Mouse (Mus musculus): ENCODE measurements around the gene Rpl22l1. TPM values are rescaled to one million over a fixed set of nuclear protein-coding genes. Genes with fewer than 3 reads are reported as not detected.
"Not testable (repeated sequence)": the region's sequence is repeated elsewhere in the genome, so short reads cannot be mapped to it uniquely, and the experiment has no call there.

The Rpl22l1 gene
- polyA plus RNA-seq, 1 experiment: 242 TPM

DNA sequence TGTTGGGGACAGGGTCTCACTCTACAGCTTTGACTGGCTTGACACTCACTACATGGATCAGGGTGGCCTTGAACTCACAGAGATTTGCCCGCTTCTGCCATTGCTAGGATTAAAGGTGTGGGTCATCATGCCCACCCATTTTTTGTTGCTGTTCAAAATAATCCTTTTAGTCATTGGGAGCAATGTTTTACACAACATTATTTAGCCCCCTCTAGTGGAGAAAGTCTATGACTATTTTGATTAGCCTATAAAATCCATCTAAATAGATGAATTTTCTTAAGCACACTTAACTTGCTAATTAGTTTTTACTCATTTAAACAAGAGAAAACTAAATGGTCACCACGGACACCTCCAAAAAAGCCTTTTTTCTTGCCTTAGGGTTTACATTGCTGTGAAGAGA lies 22.4 kb downstream of the Rpl22l1 start:
- no peak overlapping the region for H3K4me3 ChIP-seq (ENCODE audit: insufficient read depth, low read length)
- no peak overlapping the region for H3K27ac ChIP-seq (ENCODE audit: insufficient read depth, low read depth, low read length)
- TF ChIP-seq POLR2A (IDR thresholded peaks at IDR 0.05; ENCODE audit: borderline replicate concordance, low read depth, low read length): no peak
- no peak for TF ChIP-seq CTCF (IDR thresholded peaks at IDR 0.05; ENCODE audit: low read depth, low read length)
- H3K4me1 ChIP-seq (ENCODE audit: control insufficient read depth, insufficient read depth, low read length): no peaks in the 10 kb centered on the region

DNA sequence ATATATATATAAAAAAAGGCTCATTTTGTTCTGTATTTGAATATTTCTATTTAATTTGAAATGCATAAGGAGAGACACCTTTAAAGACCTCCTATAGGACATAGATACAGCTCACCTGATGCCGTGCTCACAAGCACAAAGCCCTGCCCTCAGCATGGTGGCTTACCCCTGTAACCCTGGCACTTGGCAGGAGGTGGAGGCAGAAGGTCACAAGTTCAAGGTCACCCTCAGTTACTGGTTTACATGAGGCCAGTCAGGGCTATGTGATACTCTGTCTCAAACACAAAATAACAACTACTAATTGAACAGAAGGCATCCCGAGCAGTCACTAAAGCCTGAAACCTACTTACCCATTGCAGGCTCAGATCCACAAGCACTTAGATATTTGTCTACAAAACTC lies 24.2 kb downstream of the Rpl22l1 start:
- no peak overlapping the region for H3K4me3 ChIP-seq (ENCODE audit: insufficient read depth, low read length)
- H3K4me1 ChIP-seq (ENCODE audit: control insufficient read depth, insufficient read depth, low read length): no peaks in the 10 kb centered on the region
- TF ChIP-seq CTCF (IDR thresholded peaks at IDR 0.05; ENCODE audit: low read depth, low read length): no peak
- TF ChIP-seq POLR2A (IDR thresholded peaks at IDR 0.05; ENCODE audit: borderline replicate concordance, low read depth, low read length): no peak
- no peak overlapping the region for H3K27ac ChIP-seq (ENCODE audit: insufficient read depth, low read depth, low read length)

DNA sequence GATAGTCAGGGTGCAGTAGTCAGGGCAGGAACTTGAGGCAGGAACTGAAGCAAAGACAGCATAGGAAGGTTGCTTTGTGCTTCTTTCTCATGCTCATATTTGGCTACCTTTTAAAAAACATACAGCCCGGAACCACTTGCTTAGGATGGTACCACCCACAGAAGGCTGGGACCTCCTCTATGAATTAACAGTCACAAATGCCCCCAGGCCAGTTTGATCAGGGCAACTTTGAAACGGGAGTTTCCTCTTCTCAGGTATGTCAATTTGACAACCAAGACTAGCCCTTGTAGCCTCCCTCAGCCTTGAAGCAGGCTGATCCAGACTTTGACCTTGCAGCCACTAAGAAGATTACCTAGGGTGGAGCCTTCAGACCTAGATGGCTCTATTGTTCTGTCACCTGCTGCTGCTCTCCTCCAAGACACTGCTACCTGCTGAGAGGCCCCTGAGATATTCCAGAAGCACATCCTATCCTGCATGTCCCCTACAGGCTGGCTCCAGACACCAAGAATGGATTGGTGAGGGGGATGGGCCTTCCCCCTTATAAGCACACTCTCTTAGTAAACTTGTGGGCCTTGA lies 31.6 kb downstream of the Rpl22l1 start:
- Histone ChIP-seq H3K4me1 (ENCODE audit: control insufficient read depth, insufficient read depth, low read length) (no peaks in the 10 kb centered on the region), H3K4me3 (ENCODE audit: insufficient read depth, low read length) (no peak overlapping the region), H3K27ac (ENCODE audit: insufficient read depth, low read depth, low read length) (no peak overlapping the region)
- TF ChIP-seq POLR2A (IDR thresholded peaks at IDR 0.05; ENCODE audit: borderline replicate concordance, low read depth, low read length): no peak
- TF ChIP-seq CTCF (IDR thresholded peaks at IDR 0.05; ENCODE audit: low read depth, low read length): no peak

DNA sequence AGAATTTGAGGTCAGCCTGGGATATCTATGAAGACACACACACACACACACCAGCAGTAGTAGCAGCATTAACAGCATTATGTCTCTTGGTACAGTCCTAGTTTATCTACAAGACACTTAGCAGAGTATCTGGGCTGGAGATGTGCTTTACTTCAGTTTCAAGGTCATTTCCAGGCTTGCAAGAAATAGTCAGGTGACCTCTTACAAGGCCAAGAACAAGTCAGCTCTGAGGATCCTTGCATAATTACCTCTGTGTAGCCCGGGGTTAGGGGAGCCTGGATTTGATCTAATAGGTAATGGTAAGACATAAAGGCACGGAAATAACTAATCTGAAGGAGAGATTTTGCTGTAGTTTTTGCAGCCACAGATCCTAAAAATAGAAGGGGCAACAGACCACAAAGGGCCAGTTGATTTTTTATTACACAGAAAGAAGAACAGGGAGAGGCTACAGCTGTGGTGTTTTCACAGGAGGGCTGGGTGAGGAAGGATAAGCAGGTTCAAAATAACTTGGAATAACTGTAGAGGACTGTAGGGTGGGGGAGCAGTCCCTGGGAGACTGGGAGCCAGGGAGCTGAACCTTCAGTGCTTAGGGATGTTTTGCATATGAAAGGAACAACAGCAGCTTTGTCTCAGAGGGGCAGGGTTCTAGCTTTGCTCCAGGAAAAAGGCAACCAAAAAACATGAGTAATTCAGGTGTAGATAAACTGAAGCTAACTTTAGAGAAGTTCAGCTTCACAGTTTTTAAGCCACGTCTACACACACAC lies 36.8 kb downstream of the Rpl22l1 start:
- no peak for TF ChIP-seq POLR2A (IDR thresholded peaks at IDR 0.05; ENCODE audit: borderline replicate concordance, low read depth, low read length)
- no peak for TF ChIP-seq CTCF (IDR thresholded peaks at IDR 0.05; ENCODE audit: low read depth, low read length)
- no peaks in the 10 kb centered on the region for H3K4me1 ChIP-seq (ENCODE audit: control insufficient read depth, insufficient read depth, low read length)
- no peak overlapping the region for H3K4me3 ChIP-seq (ENCODE audit: insufficient read depth, low read length)
- no peak overlapping the region for H3K27ac ChIP-seq (ENCODE audit: insufficient read depth, low read depth, low read length)

DNA sequence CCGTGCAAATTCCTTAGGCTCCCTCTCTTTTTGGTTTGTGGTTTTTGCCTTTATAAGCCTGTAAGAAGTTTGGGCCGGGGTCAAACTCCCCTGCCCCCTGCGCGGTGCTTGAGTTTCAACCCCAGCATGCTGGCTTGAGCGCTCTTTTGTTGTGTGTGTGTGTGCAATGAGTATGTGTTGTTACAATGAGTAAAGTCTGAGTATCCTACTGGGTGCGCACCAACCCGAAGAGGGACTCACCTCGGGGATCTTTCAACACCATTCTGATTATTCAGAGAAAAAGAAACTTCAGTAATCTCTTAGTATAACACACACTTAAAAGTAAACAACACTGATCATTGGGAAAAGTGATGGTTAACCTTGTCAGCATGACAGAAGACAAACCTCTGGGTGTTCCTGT lies 38.0 kb downstream of the Rpl22l1 start:
- Histone ChIP-seq H3K27ac (ENCODE audit: insufficient read depth, low read depth, low read length) (no peak overlapping the region), H3K4me1 (ENCODE audit: control insufficient read depth, insufficient read depth, low read length) (no peaks in the 10 kb centered on the region), H3K4me3 (ENCODE audit: insufficient read depth, low read length) (no peak overlapping the region)
- no peak for TF ChIP-seq CTCF (IDR thresholded peaks at IDR 0.05; ENCODE audit: low read depth, low read length)
- no peak for TF ChIP-seq POLR2A (IDR thresholded peaks at IDR 0.05; ENCODE audit: borderline replicate concordance, low read depth, low read length)

DNA sequence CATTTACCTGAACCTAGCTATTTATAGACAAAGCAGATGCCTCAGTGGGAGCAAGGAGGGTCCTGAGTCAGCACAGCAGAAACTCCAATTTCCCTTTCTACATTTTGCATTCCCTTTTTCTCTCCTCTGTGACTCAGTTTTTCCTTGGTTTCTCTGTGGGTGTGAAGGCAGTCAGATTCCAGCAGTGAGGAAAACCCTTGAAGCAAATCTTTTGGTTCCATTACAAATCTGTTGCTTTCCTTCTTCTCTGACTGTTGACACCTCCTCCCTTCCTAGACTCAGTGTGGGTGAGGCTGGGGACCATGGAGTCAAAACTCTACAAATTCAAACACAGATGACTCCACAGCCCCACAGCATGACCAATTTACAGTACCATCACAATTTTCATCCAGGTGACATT lies 41.9 kb downstream of the Rpl22l1 start:
- H3K4me3 ChIP-seq (ENCODE audit: insufficient read depth, low read length): no peak overlapping the region
- TF ChIP-seq POLR2A (IDR thresholded peaks at IDR 0.05; ENCODE audit: borderline replicate concordance, low read depth, low read length) (no peak), CTCF (IDR thresholded peaks at IDR 0.05; ENCODE audit: low read depth, low read length) (no peak)
- no peaks in the 10 kb centered on the region for H3K4me1 ChIP-seq (ENCODE audit: control insufficient read depth, insufficient read depth, low read length)
- H3K27ac ChIP-seq (ENCODE audit: insufficient read depth, low read depth, low read length): no peak overlapping the region

DNA sequence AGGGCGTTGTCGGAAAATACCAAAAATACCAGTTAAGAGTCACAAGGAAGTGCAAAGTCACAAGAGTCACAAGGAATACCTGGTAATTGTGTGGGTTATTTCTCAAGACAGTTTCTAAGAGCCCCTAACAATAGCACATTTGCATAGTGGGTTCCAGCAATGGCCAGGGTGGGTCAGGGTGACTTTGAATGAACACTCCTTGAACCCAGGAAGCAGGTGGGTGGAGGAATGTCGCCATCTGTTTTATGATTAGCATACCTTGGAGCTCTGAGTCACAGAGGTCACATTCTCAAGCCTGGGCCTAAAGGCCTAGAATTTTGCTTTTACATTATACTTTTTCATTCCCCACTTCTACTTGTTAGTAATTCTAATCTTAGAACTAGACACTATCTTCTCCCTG lies 46.9 kb downstream of the Rpl22l1 start:
- H3K4me3 ChIP-seq (ENCODE audit: insufficient read depth, low read length); H3K4me1 ChIP-seq (ENCODE audit: control insufficient read depth, insufficient read depth, low read length); H3K27ac ChIP-seq (ENCODE audit: insufficient read depth, low read depth, low read length): not testable (repeated sequence)

Other genes starting within 250 kb of the Rpl22l1 start
- not detected in 2 replicates for gene Slc2a2, start 107.5 kb upstream of the Rpl22l1 start, polyA plus RNA-seq (2012; ENCODE audit: insufficient read depth, insufficient read length, missing spikeins)
- 5.7 and 7.2 TPM in 2 replicates for gene Eif5a2, start 24.2 kb upstream of the Rpl22l1 start, polyA plus RNA-seq (2012; ENCODE audit: insufficient read depth, insufficient read length, missing spikeins)
- gene Gm1527, start 87.2 kb downstream of the Rpl22l1 start, polyA plus RNA-seq (2012; ENCODE audit: insufficient read depth, insufficient read length, missing spikeins): not detected in 2 replicates